Mouse (Mus musculus) MEL-GATA-1-ER (cell line): ENCODE measurements around the gene Igsf10.

Experiments
- DNase-seq: peaks from one replicate; pipeline ENCODE4 v3.0.0-alpha.2; 2012; ENCODE audit warnings: low read depth; ENCODE audit errors: extremely low read depth

The Igsf10 gene

GRCm38 (mm10) chr3:59293437-59294199 lies 50.6 kb downstream of the Igsf10 start:
- DNase-seq, result no peak

GRCm38 (mm10) chr3:59290551-59290950 lies 53.6 kb downstream of the Igsf10 start:
- DNase-seq, result no peak

- no peak for DNase-seq
Observed at GRCm38 (mm10) chr3:59278620-59279019, 65.6 kb downstream of the Igsf10 start.

GRCm38 (mm10) chr3:59278254-59278533 lies 66.0 kb downstream of the Igsf10 start:
- DNase-seq, result no peak

- no peak for DNase-seq
Observed at GRCm38 (mm10) chr3:59277502-59278253, 66.5 kb downstream of the Igsf10 start.

DNA sequence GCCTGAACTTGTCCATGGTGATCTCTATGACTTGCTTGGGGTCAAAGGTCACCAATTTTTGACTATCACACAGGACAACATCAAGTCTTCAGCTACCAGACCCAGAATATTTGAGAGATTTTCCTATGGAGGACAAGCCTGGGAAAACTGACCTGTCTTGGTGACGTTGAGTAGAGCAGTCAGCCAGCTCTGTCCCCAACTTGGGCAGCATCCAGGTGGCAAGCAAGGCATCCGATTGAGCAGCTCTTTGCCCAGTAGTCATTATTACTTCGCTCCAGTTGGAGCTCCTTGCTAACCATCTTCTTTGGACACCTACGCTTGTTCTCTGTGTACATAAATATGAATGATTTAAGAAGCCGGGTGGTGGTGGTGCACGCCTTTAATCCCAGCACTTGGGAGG lies 73.4 kb downstream of the Igsf10 start:
- no peak for DNase-seq
